Mouse (Mus musculus) embryonic fibroblast, embryonic 13.5 days (primary cell): ENCODE measurements around the gene Pcdh8. TPM values are rescaled to one million over a fixed set of nuclear protein-coding genes. Genes with fewer than 3 reads are reported as not detected.

Source experiments
- H3K27ac ChIP-seq: 2 replicates; pipeline ENCODE4 v1.5.1; 2012; ENCODE audit warnings: low read length, control low read depth, inconsistent platforms; ENCODE audit not compliant: insufficient read depth
- H3K4me1 ChIP-seq: 2 replicates; pipeline ENCODE4 v1.6.1; 2011; ENCODE audit warnings: low read length; ENCODE audit not compliant: control insufficient read depth, insufficient read depth
- H3K4me3 ChIP-seq: 2 replicates; pipeline ENCODE4 v1.5.1; 2011; ENCODE audit warnings: mild to moderate bottlenecking, control low read depth, low read length; ENCODE audit not compliant: insufficient read depth
- CTCF ChIP-seq: IDR thresholded peaks from 2 replicates; pipeline ENCODE4 v1.5.1; 2011; ENCODE audit warnings: mild to moderate bottlenecking, control low read depth, low read length, moderate library complexity, borderline replicate concordance; ENCODE audit not compliant: insufficient read depth
- POLR2A ChIP-seq: IDR thresholded peaks from 2 replicates; pipeline ENCODE4 v1.6.1; 2011; ENCODE audit warnings: low read depth, mild to moderate bottlenecking, control low read depth, low read length, moderate library complexity
- polyA plus RNA-seq: library from polyadenylated mRNA; stranded (reverse); fragments of >200 nt; gene quantifications from 2 replicates; pipeline ENCODE4 v1.2.4, GENCODE M21; 2011; ENCODE audit warnings: low read depth; ENCODE audit not compliant: missing spikeins, insufficient read length

Pcdh8 gene
- polyA plus RNA-seq, 1 experiment, result 0.19 TPM

DNA sequence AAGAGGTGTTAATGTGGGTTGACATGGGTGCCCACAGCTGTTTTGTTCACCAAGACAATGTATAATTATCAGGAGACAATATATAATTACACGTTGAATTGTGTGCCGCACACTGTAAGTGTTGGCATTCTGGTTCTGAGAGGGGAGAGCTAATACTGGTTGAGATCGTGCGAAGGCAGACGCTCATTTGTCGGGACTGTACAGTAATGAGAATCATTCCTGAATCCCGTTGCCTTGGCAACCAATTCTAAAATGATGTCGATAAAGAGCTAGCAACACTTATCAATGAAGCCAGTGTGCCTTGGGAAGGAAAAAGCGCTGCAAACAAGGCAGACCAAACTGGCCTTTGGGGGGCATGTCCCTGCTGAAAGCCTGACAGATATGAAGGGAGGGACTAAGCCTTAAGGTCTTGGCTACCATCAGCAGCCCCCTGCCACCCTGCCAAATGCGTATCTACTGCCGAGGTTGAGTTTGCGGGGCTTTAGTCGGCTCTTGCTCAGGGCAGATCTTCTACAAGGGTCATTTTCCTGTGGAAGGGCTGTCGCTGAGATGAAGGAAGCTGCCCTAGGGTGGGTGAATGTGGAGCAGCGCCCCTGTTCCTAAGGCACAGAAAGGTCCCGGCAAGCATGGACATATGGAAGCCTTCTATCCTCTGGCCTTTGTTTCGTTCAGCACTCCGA is 47.0 kb downstream of the Pcdh8 start:
- no peak overlapping the region for H3K4me3 ChIP-seq
- no peaks in the 10 kb centered on the region for H3K4me1 ChIP-seq
- H3K27ac ChIP-seq, result no peak overlapping the region
- TF ChIP-seq POLR2A (no peak), CTCF (no peak)

GRCm38 (mm10) chr14:79722228-79722627 is 48.9 kb downstream of the Pcdh8 start:
- H3K4me3 ChIP-seq, result no peak overlapping the region
- H3K27ac ChIP-seq, result no peak overlapping the region
- no peaks in the 10 kb centered on the region for H3K4me1 ChIP-seq
- TF ChIP-seq CTCF (no peak), POLR2A (no peak)

Other genes starting within 250 kb of the Pcdh8 start
- 186 and 200 TPM in 2 replicates for gene Sugt1, start 183.6 kb downstream of the Pcdh8 start, polyA plus RNA-seq
- not detected in 2 replicates for gene Cnmd, start 109.1 kb downstream of the Pcdh8 start, polyA plus RNA-seq
- gene Olfm4, start 212.8 kb upstream of the Pcdh8 start, polyA plus RNA-seq, result not detected in 2 replicates